Mouse (Mus musculus) CD4-positive helper T cell, adult 2 months (primary cell): ENCODE data around the gene Prss27.
"Not testable (repeated sequence)": the region's sequence is repeated elsewhere in the genome, so short reads cannot be mapped to it uniquely, and the experiment has no call there.

Source experiments
- DNase-seq: peaks from one replicate; pipeline ENCODE4 v3.0.0-alpha.2; 2012; ENCODE audit warnings: low read depth, missing footprints, low spot score

The Prss27 gene

GRCm38 (mm10) chr17:24030551-24030950 is 7.4 kb upstream of the Prss27 start:
- DNase-seq = no peak

- no peak for DNase-seq
These were observed 2.9 kb upstream of the Prss27 start for GRCm38 (mm10) chr17:24035087-24035486.

GRCm38 (mm10) chr17:24036954-24037353 is 990 bp upstream of the Prss27 start:
- no peak for DNase-seq

- DNase-seq = no peak
These were observed 584 bp upstream of the Prss27 start for GRCm38 (mm10) chr17:24037360-24037759.

- no peak for DNase-seq
These were observed 6.5 kb downstream of the Prss27 start for GRCm38 (mm10) chr17:24044482-24044881.

- no peak for DNase-seq
These were observed 7.7 kb downstream of the Prss27 start for GRCm38 (mm10) chr17:24045608-24046007.

GRCm38 (mm10) chr17:24046026-24046425 is 8.1 kb downstream of the Prss27 start:
- DNase-seq = no peak

- no peak for DNase-seq
These were observed 10.1 kb downstream of the Prss27 start for GRCm38 (mm10) chr17:24048053-24048452.

- DNase-seq = no peak
These were observed 11.1 kb downstream of the Prss27 start for GRCm38 (mm10) chr17:24049008-24049407.

GRCm38 (mm10) chr17:24056636-24057625 is 19.0 kb downstream of the Prss27 start:
- no peak for DNase-seq

- DNase-seq = no peak
These were observed 19.8 kb downstream of the Prss27 start for GRCm38 (mm10) chr17:24057730-24058245.

GRCm38 (mm10) chr17:24062459-24063155 is 24.7 kb downstream of the Prss27 start:
- DNase-seq = no peak

GRCm38 (mm10) chr17:24068271-24068670 is 30.3 kb downstream of the Prss27 start:
- no peak for DNase-seq

GRCm38 (mm10) chr17:24069531-24069930 is 31.6 kb downstream of the Prss27 start:
- DNase-seq = no peak

- peak; percentile 95 for DNase-seq
These were observed 35.2 kb downstream of the Prss27 start, which contains the start of gene Kctd5 for GRCm38 (mm10) chr17:24072919-24073696. Gene Kctd5 (minus strand): TSS chr17:24073485.

- no peak for DNase-seq
These were observed 39.2 kb downstream of the Prss27 start for GRCm38 (mm10) chr17:24077101-24077500.

GRCm38 (mm10) chr17:24084593-24084992 is 46.6 kb downstream of the Prss27 start:
- peak; percentile 62 for DNase-seq

- not testable (repeated sequence) for DNase-seq
These were observed 48.5 kb downstream of the Prss27 start for GRCm38 (mm10) chr17:24086399-24086798.

- DNase-seq = peak; percentile 11
These were observed 52.6 kb downstream of the Prss27 start for GRCm38 (mm10) chr17:24090575-24090974.
